Mouse (Mus musculus) CD4-positive, CD25-positive, alpha-beta regulatory T cell, adult 4 months (primary cell): ENCODE results near the gene Rtel1. TPM values are rescaled to one million over a fixed set of nuclear protein-coding genes. Genes with fewer than 3 reads are reported as not detected.

ENCODE experiments used
- ATAC-seq: one replicate; pipeline ENCODE4 v1.8.0; 2017
- polyA plus RNA-seq, 2 experiments: library from polyadenylated mRNA; unstranded; fragments of 100-300 nt; shearing (Covaris generic); gene quantifications; one replicate each; pipeline ENCODE4 v1.2.1; 2017

The Rtel1 gene
- polyA plus RNA-seq, 2 experiments from 2014 or later: 42.4 to 44.3 TPM

GRCm38 (mm10) chr2:181332542-181332941 lies 13.0 kb downstream of the Rtel1 start:
- ATAC-seq: no peak

- ATAC-seq: peak; percentile 96
These were observed 14.5 kb downstream of the Rtel1 start for GRCm38 (mm10) chr2:181334023-181334422.

- no peak for ATAC-seq
These were observed 20.9 kb downstream of the Rtel1 start for GRCm38 (mm10) chr2:181340426-181340825.

- no peak for ATAC-seq
These were observed 23.2 kb downstream of the Rtel1 start for GRCm38 (mm10) chr2:181342766-181343165.

GRCm38 (mm10) chr2:181356780-181357179 lies 37.2 kb downstream of the Rtel1 start:
- no peak for ATAC-seq

- no peak for ATAC-seq
These were observed 44.4 kb downstream of the Rtel1 start for GRCm38 (mm10) chr2:181363946-181364345.

GRCm38 (mm10) chr2:181364487-181364859 lies 44.9 kb downstream of the Rtel1 start:
- ATAC-seq: peak; percentile 3

GRCm38 (mm10) chr2:181364860-181365596 lies 45.5 kb downstream of the Rtel1 start, which contains the start of the genes Zgpat and Arfrp1:
Gene Zgpat, plus strand, starts transcription at chr2:181364928.
Gene Arfrp1, minus strand, starts transcription at chr2:181365404.
- peak; percentile 85 for ATAC-seq

- peak; percentile 28 for ATAC-seq
These were observed 46.1 kb downstream of the Rtel1 start for GRCm38 (mm10) chr2:181365655-181366075.

GRCm38 (mm10) chr2:181370001-181370400 lies 50.5 kb downstream of the Rtel1 start:
- ATAC-seq: no peak

GRCm38 (mm10) chr2:181375787-181376186 lies 56.2 kb downstream of the Rtel1 start:
- peak; percentile 64 for ATAC-seq

GRCm38 (mm10) chr2:181377230-181377629 lies 57.7 kb downstream of the Rtel1 start:
- ATAC-seq: peak; percentile 60

GRCm38 (mm10) chr2:181378701-181379100 lies 59.2 kb downstream of the Rtel1 start:
- no peak for ATAC-seq

- ATAC-seq: no peak
These were observed 60.2 kb downstream of the Rtel1 start, which contains the start of gene Lime1 for GRCm38 (mm10) chr2:181379778-181380177. Gene Lime1, plus strand, starts transcription at chr2:181380078.

- ATAC-seq: no peak
These were observed 60.7 kb downstream of the Rtel1 start for GRCm38 (mm10) chr2:181380251-181380650.

GRCm38 (mm10) chr2:181381107-181381506 lies 61.6 kb downstream of the Rtel1 start:
- ATAC-seq: peak; percentile 87

- peak; percentile 50 for ATAC-seq
These were observed 62.2 kb downstream of the Rtel1 start for GRCm38 (mm10) chr2:181381631-181382306.

- no peak for ATAC-seq
These were observed 64.9 kb downstream of the Rtel1 start for GRCm38 (mm10) chr2:181384463-181384862.

- no peak for ATAC-seq
These were observed 65.4 kb downstream of the Rtel1 start for GRCm38 (mm10) chr2:181384919-181385391.

- no peak for ATAC-seq
These were observed 66.3 kb downstream of the Rtel1 start for GRCm38 (mm10) chr2:181385885-181386284.

- no peak for ATAC-seq
These were observed 67.2 kb downstream of the Rtel1 start for GRCm38 (mm10) chr2:181386663-181387210.

- ATAC-seq: no peak
These were observed 70.8 kb downstream of the Rtel1 start for GRCm38 (mm10) chr2:181390136-181390870.

GRCm38 (mm10) chr2:181391022-181391421 lies 71.5 kb downstream of the Rtel1 start:
- ATAC-seq: no peak
